ENCODE assay signal across 8 mouse cellular contexts in the genomic region with DNA sequence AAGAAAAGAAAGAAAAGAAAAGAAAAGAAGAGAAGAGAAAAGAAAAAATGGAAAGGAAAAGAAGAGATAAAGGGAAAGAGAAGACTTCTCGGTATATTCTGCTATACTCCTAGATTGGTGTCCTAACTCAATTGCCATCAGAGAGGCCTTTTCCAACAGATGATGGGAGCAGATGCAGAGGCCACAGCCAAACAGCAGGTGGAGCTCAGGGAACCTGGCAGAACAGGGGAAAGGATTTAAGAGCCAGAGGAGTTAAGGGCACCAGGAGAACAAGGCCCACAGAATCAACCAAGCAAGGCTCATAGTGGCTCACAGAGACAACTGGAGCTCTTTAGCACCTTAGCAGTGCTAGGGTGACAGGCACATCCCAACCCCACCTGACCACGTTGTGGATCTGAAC.
DNase-seq lines count a peak whose midpoint lies in the region; TF ChIP-seq lines count a peak whose summit lies in the region.

No protein-coding gene starts in this region.

- intact Hi-C loops in left cerebral cortex, postnatal 4 days (cut with DNase I) = no loop called here

- H3K4me3 ChIP-seq in layer of hippocampus, adult 2 months = no peak overlapping the region

- DNase-seq in layer of hippocampus, adult 2 months (ENCODE audit: low spot score in 2 of 2) = peak in 1 of 2 experiments; percentile 27
- DNase-seq in layer of hippocampus, postnatal 36 days = no peak
- DNase-seq in NIH3T3 (ENCODE audit: low read depth) = peak; percentile 13
- peak; percentile 62 for DNase-seq in cerebellum, adult 9-11 months
- peak; percentile 34 for DNase-seq in left cerebral cortex, postnatal 4 days
- no peak for DNase-seq in layer of hippocampus, postnatal 14 days (ENCODE audit: low spot score in 2 of 2)
- no peak for DNase-seq in adipocyte (ENCODE audit: low spot score)
- no peak for DNase-seq in Muller cell, postnatal 12 days (ENCODE audit: inconsistent ontology term)

- no peak overlapping the region for H3K27ac ChIP-seq in layer of hippocampus, adult 2 months

- TF ChIP-seq CTCF in layer of hippocampus, adult 2 months (conservative IDR thresholded peaks at IDR 0.05) = peak; percentile 61

Comparison
In these comparisons a context has a peak if more than half of its experiments do, and no peak if none do; other contexts are left out.
1. DNase-seq: peak in NIH3T3 (single experiment), cerebellum, adult 9-11 months (single experiment) and left cerebral cortex, postnatal 4 days (single experiment); none in layer of hippocampus, postnatal 36 days (0 of 2), layer of hippocampus, postnatal 14 days (0 of 2), adipocyte (single experiment) and Muller cell, postnatal 12 days (single experiment).